Mouse (Mus musculus): Measurements from ENCODE around the gene Ptprf. TPM values are rescaled to one million over a fixed set of nuclear protein-coding genes. Genes with fewer than 3 reads are reported as not detected.

The Ptprf gene
- polyA plus RNA-seq, 1 experiment from 2014 or later = 73.4 TPM

DNA sequence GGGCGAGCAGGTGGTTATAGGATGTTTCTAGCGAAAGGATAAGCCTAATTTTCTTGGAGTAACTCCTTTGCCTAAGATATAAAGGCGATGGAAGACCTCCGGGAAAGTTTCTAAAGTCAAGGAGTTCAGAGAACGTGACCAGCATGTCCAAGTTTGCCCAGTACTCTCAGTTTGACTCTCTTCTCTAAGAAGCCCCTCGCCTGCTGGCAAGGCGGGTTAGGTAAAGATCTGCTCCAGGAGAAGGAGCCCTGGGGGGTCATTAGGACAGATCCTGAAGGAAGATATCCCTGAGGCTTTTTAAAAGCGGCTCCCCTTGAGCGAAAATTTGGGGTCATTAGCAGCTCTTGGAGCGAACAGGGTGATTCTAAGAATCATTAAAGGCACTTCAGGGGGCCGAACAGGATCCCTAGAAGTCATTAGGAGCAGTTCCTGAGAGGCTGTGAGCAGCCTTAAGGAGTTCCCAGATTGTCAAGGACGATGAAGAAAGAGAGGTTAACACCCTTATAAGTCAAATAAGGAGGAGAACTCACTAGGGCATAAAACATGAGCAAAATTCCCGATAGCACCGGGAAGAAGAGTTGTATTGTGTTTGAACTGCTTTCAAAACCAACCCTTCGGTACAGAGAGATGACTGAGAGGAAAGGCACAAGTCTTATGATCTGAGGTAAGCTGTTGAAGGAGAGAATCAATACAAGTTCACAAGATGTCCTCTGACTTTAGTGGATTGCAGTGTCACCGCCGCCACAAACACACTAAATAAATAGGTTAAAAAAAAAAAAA lies 110.7 kb downstream of the Ptprf start:
- ATAC-seq (ENCODE audit: low FRiP score, low TSS enrichment) (peak; percentile 3; the same call in 1 of the 2 replicates), DNase-seq (no peak)

DNA sequence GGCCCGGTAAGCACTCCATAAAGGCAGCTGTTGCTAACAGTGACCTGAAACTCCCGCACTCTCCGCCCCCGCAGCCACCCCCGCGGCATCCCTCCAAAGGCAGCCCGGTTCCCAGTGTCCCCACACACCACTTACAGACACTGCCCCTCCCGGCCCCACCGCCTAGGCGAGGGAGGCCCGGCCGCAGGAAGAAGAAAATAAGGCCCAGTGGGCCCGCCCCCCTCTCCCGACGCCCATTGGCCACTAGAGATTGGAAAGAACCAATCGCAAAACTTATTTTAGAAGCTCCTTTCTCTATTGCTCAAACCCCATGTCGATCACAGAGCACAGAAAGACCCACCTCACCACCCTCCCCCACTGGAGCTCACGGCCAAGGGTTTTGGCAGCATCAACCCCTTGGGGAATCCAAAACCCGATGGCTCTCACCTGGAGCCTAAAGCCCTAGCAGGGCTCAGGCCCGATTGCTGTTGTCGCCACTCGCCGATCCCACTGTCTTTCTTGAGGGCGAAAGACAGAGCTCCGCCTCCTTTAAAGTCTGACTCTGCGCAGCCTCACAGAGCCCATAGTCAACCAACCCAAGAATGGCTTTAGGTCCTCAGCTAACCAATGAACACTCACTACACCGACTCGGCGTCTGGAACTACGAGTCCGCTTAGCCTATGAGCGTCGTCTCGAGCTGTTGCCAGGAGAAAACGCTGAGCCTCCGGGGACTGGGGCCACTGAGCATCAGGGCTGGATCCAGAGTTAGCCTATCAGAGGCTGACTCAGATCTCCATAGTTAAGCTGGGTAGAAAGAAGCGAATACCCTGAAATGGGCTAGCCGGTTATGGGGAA lies 111.5 kb downstream of the Ptprf start, which contains the start of gene Kdm4a:
Kdm4a (minus strand) TSS at position 577 of the 834 bp plus-strand sequence.
- H3K27ac ChIP-seq (replicated peaks; ENCODE audit: low read depth, low read length) = peak within 1 kb of the TSS; percentile 93
- H3K4me3 ChIP-seq (replicated peaks; ENCODE audit: low read depth, low read length) = peak within 1 kb of the TSS; percentile 71
- H3K27me3 ChIP-seq (ENCODE audit: control insufficient read depth, insufficient read depth, low read length) = no peaks in the 10 kb centered on the region
- peak within 1 kb of the TSS; percentile 79 for H3K9ac ChIP-seq (replicated peaks; ENCODE audit: low read length)
- under 1% methylated on average over 38 of the region's 38 CpGs for WGBS
- ATAC-seq (ENCODE audit: low FRiP score, low TSS enrichment) (peak; percentile 99), DNase-seq (peak; percentile 98)
- peaks cover 10% of the 10 kb centered on the region for H3K4me1 ChIP-seq (ENCODE audit: control insufficient read depth, insufficient read depth, low read length)
- H3K4me2 ChIP-seq (ENCODE audit: low read length) = peak within 1 kb of the TSS; percentile 64
- H3K36me3 ChIP-seq (ENCODE audit: control insufficient read depth, insufficient read depth, low read length) = peaks cover 27% of the 10 kb centered on the region
- no peaks in the 10 kb centered on the region for H3K9me3 ChIP-seq (ENCODE audit: control insufficient read depth, low read length)

More for the DNA sequence above, 110.7 kb downstream of the Ptprf start:
- no peaks in the 10 kb centered on the region for H3K9me3 ChIP-seq (ENCODE audit: control insufficient read depth, low read length)
- H3K4me2 ChIP-seq (ENCODE audit: low read length) = peak overlapping the region; percentile 62
- WGBS = 16% methylated on average over 17 of the region's 17 CpGs
- peaks cover 19% of the 10 kb centered on the region for H3K36me3 ChIP-seq (ENCODE audit: control insufficient read depth, insufficient read depth, low read length)
- peak overlapping the region; percentile 93 for H3K27ac ChIP-seq (replicated peaks; ENCODE audit: low read depth, low read length)
- H3K27me3 ChIP-seq (ENCODE audit: control insufficient read depth, insufficient read depth, low read length) = no peaks in the 10 kb centered on the region
- H3K4me1 ChIP-seq (ENCODE audit: control insufficient read depth, insufficient read depth, low read length) = peaks cover 10% of the 10 kb centered on the region
- H3K4me3 ChIP-seq (replicated peaks; ENCODE audit: low read depth, low read length) = peak overlapping the region; percentile 71
- H3K9ac ChIP-seq (replicated peaks; ENCODE audit: low read length) = peak overlapping the region; percentile 43; the same call in 1 of the 2 replicates

DNA sequence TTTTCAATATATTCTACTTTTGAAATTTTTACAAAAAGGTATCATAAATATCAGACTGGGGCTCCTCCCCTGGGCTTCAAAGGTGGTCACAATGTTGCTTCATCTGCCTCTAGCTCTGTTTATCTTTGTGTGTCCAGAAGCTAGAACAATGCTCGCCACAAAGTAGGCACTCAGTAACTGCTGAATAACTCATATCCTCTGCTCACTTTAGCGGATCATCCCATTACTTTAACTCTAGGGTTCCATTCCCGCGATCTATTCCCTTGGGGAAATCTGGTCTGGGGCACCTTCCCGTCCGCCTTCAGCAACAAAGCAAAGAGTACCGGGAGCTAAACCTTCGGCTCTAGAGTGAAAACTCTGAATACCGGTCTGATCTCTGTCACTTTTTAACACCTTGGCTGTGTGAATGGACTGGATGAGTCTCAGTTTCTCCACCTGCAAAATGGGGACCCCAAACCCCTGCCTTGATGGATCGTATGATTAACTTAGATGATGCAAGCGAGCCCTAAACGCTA lies 112.2 kb downstream of the Ptprf start:
- Histone ChIP-seq H3K9ac (replicated peaks; ENCODE audit: low read length) (peak overlapping the region; percentile 79), H3K4me1 (ENCODE audit: control insufficient read depth, insufficient read depth, low read length) (peaks cover 10% of the 10 kb centered on the region), H3K27ac (replicated peaks; ENCODE audit: low read depth, low read length) (peak overlapping the region; percentile 93), H3K4me3 (replicated peaks; ENCODE audit: low read depth, low read length) (peak overlapping the region; percentile 71), H3K9me3 (ENCODE audit: control insufficient read depth, low read length) (no peaks in the 10 kb centered on the region), H3K4me2 (ENCODE audit: low read length) (peak overlapping the region; percentile 64), H3K27me3 (ENCODE audit: control insufficient read depth, insufficient read depth, low read length) (no peaks in the 10 kb centered on the region), H3K36me3 (ENCODE audit: control insufficient read depth, insufficient read depth, low read length) (peaks cover 34% of the 10 kb centered on the region)
- WGBS = 2% methylated on average over 12 of the region's 12 CpGs
- ATAC-seq (ENCODE audit: low FRiP score, low TSS enrichment) (no peak), DNase-seq (peak; percentile 63)

DNA sequence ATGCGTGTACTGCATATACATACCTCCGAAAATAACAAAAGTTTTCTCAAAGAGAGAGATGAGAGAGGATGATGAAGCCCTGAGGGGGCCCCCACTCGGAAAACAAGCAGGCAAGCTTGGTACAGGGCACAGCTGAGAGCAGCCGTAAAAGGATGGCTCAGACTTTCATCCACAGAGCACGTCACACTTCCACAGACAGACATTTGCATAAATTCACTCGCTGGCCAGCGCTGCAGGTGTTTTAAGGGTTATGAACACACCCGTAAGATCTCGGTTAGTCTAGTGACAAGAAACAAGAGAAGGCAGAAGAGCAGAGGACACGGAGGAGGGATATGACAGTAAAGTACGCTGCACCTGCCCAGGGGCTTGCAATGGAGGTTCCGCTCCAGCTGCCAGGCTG lies 118.7 kb downstream of the Ptprf start:
- Histone ChIP-seq H3K9me3 (ENCODE audit: control insufficient read depth, low read length) (no peaks in the 10 kb centered on the region), H3K4me2 (ENCODE audit: low read length) (no peak overlapping the region), H3K4me1 (ENCODE audit: control insufficient read depth, insufficient read depth, low read length) (no peaks in the 10 kb centered on the region), H3K27me3 (ENCODE audit: control insufficient read depth, insufficient read depth, low read length) (no peaks in the 10 kb centered on the region), H3K4me3 (replicated peaks; ENCODE audit: low read depth, low read length) (no peak overlapping the region), H3K36me3 (ENCODE audit: control insufficient read depth, insufficient read depth, low read length) (peaks cover 100% of the 10 kb centered on the region), H3K9ac (replicated peaks; ENCODE audit: low read length) (no peak overlapping the region), H3K27ac (replicated peaks; ENCODE audit: low read depth, low read length) (no peak overlapping the region)
- ATAC-seq (ENCODE audit: low FRiP score, low TSS enrichment) = no peak
- WGBS = 94% methylated on average over 12 of the region's 12 CpGs
- DNase-seq = no peak

DNA sequence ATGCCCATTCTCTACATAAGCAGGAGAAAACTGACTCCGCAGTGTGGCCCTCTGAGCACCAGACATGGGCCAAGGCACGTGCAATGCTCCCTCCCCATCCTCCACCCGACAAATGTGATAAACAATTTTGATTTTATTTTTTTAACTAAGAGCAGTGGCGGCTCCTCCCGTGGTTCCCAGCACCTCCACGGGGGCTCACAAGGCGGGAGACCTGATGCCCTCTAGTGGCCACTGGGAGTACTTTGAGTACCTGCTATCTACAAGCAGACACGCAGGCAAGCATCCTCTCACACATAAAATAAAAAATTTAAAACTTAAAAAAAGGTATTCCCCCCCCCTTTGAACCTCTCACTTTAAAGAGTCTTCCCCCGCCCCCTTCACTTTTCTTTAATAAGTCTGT lies 120.2 kb downstream of the Ptprf start:
- Histone ChIP-seq H3K9me3 (ENCODE audit: control insufficient read depth, low read length) (no peaks in the 10 kb centered on the region), H3K27ac (replicated peaks; ENCODE audit: low read depth, low read length) (no peak overlapping the region), H3K27me3 (ENCODE audit: control insufficient read depth, insufficient read depth, low read length) (no peaks in the 10 kb centered on the region), H3K4me3 (replicated peaks; ENCODE audit: low read depth, low read length) (no peak overlapping the region), H3K4me2 (ENCODE audit: low read length) (no peak overlapping the region), H3K4me1 (ENCODE audit: control insufficient read depth, insufficient read depth, low read length) (no peaks in the 10 kb centered on the region), H3K36me3 (ENCODE audit: control insufficient read depth, insufficient read depth, low read length) (peaks cover 100% of the 10 kb centered on the region), H3K9ac (replicated peaks; ENCODE audit: low read length) (no peak overlapping the region)
- DNase-seq = peak; percentile 43
- no peak for ATAC-seq (ENCODE audit: low FRiP score, low TSS enrichment)
- WGBS = 90% methylated on average over 9 of the region's 9 CpGs

DNA sequence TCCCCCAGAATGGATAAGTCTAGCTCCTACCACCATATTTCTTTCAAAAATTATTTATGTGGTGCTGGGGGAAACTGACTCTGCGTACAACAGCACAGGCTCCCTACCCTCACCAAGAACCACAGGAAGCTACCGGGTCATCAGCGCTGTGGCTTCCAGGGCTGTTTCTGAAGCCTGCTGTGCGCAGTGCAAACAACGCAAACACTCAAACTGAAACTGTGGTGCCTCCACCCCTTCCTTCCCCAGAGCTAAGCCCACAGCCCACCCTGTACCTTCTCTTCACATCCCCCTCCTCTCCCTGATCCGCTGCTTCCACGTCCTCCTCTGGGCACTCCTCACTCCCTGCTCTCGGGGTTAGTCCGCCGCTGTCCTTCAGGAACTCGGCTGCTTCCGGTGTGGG lies 129.1 kb downstream of the Ptprf start:
- no peak for ATAC-seq (ENCODE audit: low FRiP score, low TSS enrichment)
- H3K9me3 ChIP-seq (ENCODE audit: control insufficient read depth, low read length) = no peaks in the 10 kb centered on the region
- H3K4me1 ChIP-seq (ENCODE audit: control insufficient read depth, insufficient read depth, low read length) = no peaks in the 10 kb centered on the region
- WGBS = 96% methylated on average over 12 of the region's 12 CpGs
- H3K9ac ChIP-seq (replicated peaks; ENCODE audit: low read length) = no peak overlapping the region
- DNase-seq = no peak
- no peak overlapping the region for H3K27ac ChIP-seq (replicated peaks; ENCODE audit: low read depth, low read length)
- peaks cover 94% of the 10 kb centered on the region for H3K36me3 ChIP-seq (ENCODE audit: control insufficient read depth, insufficient read depth, low read length)
- no peak overlapping the region for H3K4me2 ChIP-seq (ENCODE audit: low read length)
- no peak overlapping the region for H3K4me3 ChIP-seq (replicated peaks; ENCODE audit: low read depth, low read length)
- H3K27me3 ChIP-seq (ENCODE audit: control insufficient read depth, insufficient read depth, low read length) = no peaks in the 10 kb centered on the region

Small RNA genes lying within 50 kb of the gene (microRNA-seq; reads per million reads assigned to microRNA genes)
- 2.5 reads per million, percentile 17 among the genes with 10 or more reads in this experiment for gene Mir7226

Other genes with a start within 250 kb of the Ptprf start
- 9.3 and 20.1 TPM in 2 replicates for gene St3gal3, start 156.5 kb downstream of the Ptprf start, polyA plus RNA-seq (2014; fragmentation: Nextera tagmentation; extraction: Ambion mirVana)
- gene Kdm4a, start 111.4 kb downstream of the Ptprf start, polyA plus RNA-seq (2014; fragmentation: Nextera tagmentation; extraction: Ambion mirVana) = 56.2 and 62.5 TPM in 2 replicates
- 13.2 and 14.7 TPM in 2 replicates for gene Szt2, start 117.9 kb upstream of the Ptprf start, polyA plus RNA-seq (2014; fragmentation: Nextera tagmentation; extraction: Ambion mirVana)
- 89.6 and 109 TPM in 2 replicates for gene Med8, start 117.9 kb upstream of the Ptprf start, polyA plus RNA-seq (2014; fragmentation: Nextera tagmentation; extraction: Ambion mirVana)
- gene Elovl1, start 136.7 kb upstream of the Ptprf start, polyA plus RNA-seq (2014; fragmentation: Nextera tagmentation; extraction: Ambion mirVana) = 14.0 and 25.0 TPM in 2 replicates
- 29.6 and 47.3 TPM in 2 replicates for gene Cdc20, start 145.9 kb upstream of the Ptprf start, polyA plus RNA-seq (2014; fragmentation: Nextera tagmentation; extraction: Ambion mirVana)
- 0.13 TPM in 1 of 2 replicates, not detected in the other for gene Mpl, start 166.1 kb upstream of the Ptprf start, polyA plus RNA-seq (2014; fragmentation: Nextera tagmentation; extraction: Ambion mirVana)
- 8.1 and 12.0 TPM in 2 replicates for gene Tie1, start 198.7 kb upstream of the Ptprf start, polyA plus RNA-seq (2014; fragmentation: Nextera tagmentation; extraction: Ambion mirVana)
- not detected in 2 replicates for gene 2610528J11Rik, start 235.6 kb upstream of the Ptprf start, polyA plus RNA-seq (2014; fragmentation: Nextera tagmentation; extraction: Ambion mirVana)